Mouse (Mus musculus): ENCODE measurements around the gene Parva. TPM values are rescaled to one million over a fixed set of nuclear protein-coding genes. Genes with fewer than 3 reads are reported as not detected.
A peak's percentile ranks its signal among the peaks of the same experiment; 100 is the strongest.

The Parva gene
- polyA plus RNA-seq, 1 experiment from 2014 or later: 17.4 TPM

DNA sequence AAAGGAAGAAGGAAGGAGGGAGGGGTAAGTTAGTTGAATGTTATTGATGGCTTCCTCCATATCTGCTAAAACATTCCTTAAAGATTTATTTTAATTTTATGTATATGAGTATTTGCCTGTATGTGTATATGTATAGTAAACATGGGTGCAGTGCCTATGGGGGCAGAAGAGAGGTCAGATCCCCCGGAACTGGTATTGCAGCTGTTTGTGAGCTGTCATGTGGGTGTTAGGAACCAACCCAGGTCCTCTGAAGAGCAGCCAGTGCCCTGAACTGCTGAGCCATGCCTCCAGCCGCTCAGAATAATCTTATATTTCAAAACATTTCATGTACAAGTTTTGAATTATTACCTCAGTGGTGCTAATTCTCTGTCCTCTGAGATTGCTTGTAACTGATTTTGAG lies 63.5 kb downstream of the Parva start:
- Histone ChIP-seq H3K36me3 (ENCODE audit: control insufficient read depth, insufficient read depth, low read length) (no peaks in the 10 kb centered on the region), H3K4me3 (ENCODE audit: low read depth, low read length) (no peak overlapping the region), H3K4me1 (ENCODE audit: control insufficient read depth, insufficient read depth, low read length) (no peaks in the 10 kb centered on the region), H3K27me3 (replicated peaks; ENCODE audit: control insufficient read depth, insufficient read depth, low read length) (no peaks in the 10 kb centered on the region), H3K4me2 (ENCODE audit: low read length) (no peak overlapping the region), H3K9ac (ENCODE audit: low read length) (no peak overlapping the region), H3K9me3 (replicated peaks; ENCODE audit: control insufficient read depth, low read length) (no peaks in the 10 kb centered on the region), H3K27ac (ENCODE audit: low read depth, low read length) (no peak overlapping the region)
- WGBS: 73% methylated on average over 2 of the region's 2 CpGs
- DNase-seq (ENCODE audit: low spot score): no peak
- no peak for ATAC-seq

DNA sequence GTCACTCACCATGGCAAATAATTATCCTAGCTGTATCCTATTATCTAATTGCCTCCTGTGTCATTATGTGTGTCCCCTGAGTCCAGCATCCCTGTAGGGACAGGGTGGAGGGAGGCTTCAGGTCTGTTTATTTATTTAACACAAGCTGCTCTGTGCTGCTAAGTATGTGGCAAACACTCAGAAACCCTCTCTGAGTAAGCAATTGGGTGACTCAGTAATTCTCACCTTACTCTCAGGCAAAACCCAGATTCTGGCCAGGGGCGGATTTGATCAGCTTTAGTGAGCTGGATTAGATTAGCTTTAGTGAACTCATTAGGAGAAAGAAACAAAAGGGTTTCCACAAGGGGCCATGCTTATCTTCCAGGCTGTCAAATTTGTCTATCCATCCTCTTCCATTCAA lies 64.4 kb downstream of the Parva start:
- Histone ChIP-seq H3K36me3 (ENCODE audit: control insufficient read depth, insufficient read depth, low read length) (no peaks in the 10 kb centered on the region), H3K27me3 (replicated peaks; ENCODE audit: control insufficient read depth, insufficient read depth, low read length) (no peaks in the 10 kb centered on the region), H3K4me2 (ENCODE audit: low read length) (no peak overlapping the region), H3K27ac (ENCODE audit: low read depth, low read length) (no peak overlapping the region), H3K4me3 (ENCODE audit: low read depth, low read length) (no peak overlapping the region), H3K9ac (ENCODE audit: low read length) (no peak overlapping the region), H3K9me3 (replicated peaks; ENCODE audit: control insufficient read depth, low read length) (no peaks in the 10 kb centered on the region), H3K4me1 (ENCODE audit: control insufficient read depth, insufficient read depth, low read length) (no peaks in the 10 kb centered on the region)
- WGBS: 23% methylated on average over 1 of the region's 1 CpGs
- DNase-seq (ENCODE audit: low spot score): no peak
- ATAC-seq: no peak

DNA sequence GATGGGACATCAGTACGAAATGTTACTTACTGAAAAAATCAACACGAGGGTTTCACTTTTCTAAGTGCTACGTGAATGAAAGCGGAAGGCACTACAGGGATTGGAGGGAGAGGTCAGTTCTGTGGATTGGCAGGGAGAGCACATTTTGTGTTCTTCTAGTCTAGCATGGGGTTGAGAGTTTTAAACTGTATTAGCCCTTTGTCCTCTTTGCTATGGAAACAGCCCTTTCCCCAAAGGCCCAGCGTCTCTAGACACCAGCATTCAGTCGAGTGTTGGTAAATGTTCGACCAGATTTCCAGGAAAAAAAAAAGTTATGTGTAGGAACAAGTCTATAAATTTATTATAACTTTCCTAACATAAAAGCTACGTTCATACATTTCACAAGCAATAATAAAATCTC lies 68.6 kb downstream of the Parva start:
- Histone ChIP-seq H3K9me3 (replicated peaks; ENCODE audit: control insufficient read depth, low read length) (no peaks in the 10 kb centered on the region), H3K9ac (ENCODE audit: low read length) (no peak overlapping the region), H3K4me1 (ENCODE audit: control insufficient read depth, insufficient read depth, low read length) (0 out of 2 replicates have a peak, but pooled peaks cover 2% of the 10 kb centered on the region), H3K27me3 (replicated peaks; ENCODE audit: control insufficient read depth, insufficient read depth, low read length) (no peaks in the 10 kb centered on the region), H3K4me2 (ENCODE audit: low read length) (no peak overlapping the region), H3K27ac (ENCODE audit: low read depth, low read length) (no peak overlapping the region), H3K4me3 (ENCODE audit: low read depth, low read length) (no peak overlapping the region), H3K36me3 (ENCODE audit: control insufficient read depth, insufficient read depth, low read length) (no peaks in the 10 kb centered on the region)
- DNase-seq (ENCODE audit: low spot score) (no peak), ATAC-seq (no peak)
- 68% methylated on average over 8 of the region's 8 CpGs for WGBS

DNA sequence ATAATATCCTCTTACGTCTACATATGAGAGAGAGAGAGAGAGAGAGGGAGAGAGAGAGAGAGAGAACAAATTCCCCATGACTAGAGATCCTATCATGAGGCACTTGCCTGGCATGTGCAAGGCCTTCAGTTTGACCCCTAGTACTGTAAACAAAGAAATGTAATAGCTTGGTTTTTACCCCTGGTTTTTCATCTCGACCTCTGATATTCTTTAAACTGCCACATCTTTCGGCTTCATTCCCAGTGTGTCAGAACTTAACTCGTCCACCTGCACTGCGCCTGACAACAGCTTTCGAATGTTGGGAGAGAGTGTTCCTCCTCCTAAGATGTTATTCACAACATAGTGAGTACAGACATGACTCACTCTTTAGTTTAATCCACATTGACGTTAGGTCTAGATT lies 69.6 kb downstream of the Parva start:
- Histone ChIP-seq H3K4me3 (ENCODE audit: low read depth, low read length) (no peak overlapping the region), H3K4me1 (ENCODE audit: control insufficient read depth, insufficient read depth, low read length) (0 out of 2 replicates have a peak, but pooled peaks cover 2% of the 10 kb centered on the region), H3K9ac (ENCODE audit: low read length) (no peak overlapping the region), H3K27ac (ENCODE audit: low read depth, low read length) (no peak overlapping the region), H3K4me2 (ENCODE audit: low read length) (no peak overlapping the region), H3K9me3 (replicated peaks; ENCODE audit: control insufficient read depth, low read length) (no peaks in the 10 kb centered on the region), H3K27me3 (replicated peaks; ENCODE audit: control insufficient read depth, insufficient read depth, low read length) (no peaks in the 10 kb centered on the region), H3K36me3 (ENCODE audit: control insufficient read depth, insufficient read depth, low read length) (no peaks in the 10 kb centered on the region)
- 83% methylated on average over 7 of the region's 7 CpGs for WGBS
- ATAC-seq (no peak), DNase-seq (ENCODE audit: low spot score) (no peak)

DNA sequence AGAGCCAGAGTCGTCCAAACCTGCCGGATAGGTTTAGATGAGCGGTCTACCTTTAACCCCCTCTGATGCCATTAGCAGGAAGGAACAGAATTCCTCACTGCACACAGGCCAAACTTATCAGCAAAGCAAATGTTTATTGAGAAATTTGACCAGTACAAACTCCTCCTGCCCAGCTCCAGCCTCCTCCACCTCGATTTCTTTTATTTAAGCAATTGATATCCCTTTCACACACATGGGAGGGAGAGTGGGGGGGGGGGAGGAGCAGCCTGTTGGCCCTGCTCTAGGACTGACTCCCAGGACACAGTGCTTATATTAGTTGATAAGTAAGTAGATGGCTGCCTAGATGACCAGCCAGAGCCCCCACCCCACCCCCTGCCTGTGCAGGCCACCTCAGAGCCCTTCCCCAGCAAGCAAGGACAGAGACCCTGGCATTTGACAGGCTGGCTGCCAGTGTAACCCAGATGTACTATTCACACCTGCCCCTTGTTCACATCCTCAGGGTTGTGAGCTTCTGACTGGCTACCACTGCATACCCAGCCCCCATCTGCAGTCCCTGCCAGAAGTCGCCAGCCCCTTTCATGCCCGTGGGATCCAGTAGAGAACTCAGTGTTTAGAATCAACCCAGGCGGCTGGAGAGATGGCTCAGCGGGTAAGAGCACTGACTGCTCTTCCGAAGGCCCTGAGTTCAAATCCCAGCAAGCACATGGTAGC lies 71.4 kb downstream of the Parva start:
- H3K9ac ChIP-seq (ENCODE audit: low read length): no peak overlapping the region
- 76% methylated on average over 9 of the region's 9 CpGs for WGBS
- H3K4me1 ChIP-seq (ENCODE audit: control insufficient read depth, insufficient read depth, low read length): peaks cover 9% of the 10 kb centered on the region; the same call in 1 of the 2 replicates
- no peak overlapping the region for H3K4me2 ChIP-seq (ENCODE audit: low read length)
- H3K4me3 ChIP-seq (ENCODE audit: low read depth, low read length): no peak overlapping the region
- DNase-seq (ENCODE audit: low spot score): no peak
- H3K9me3 ChIP-seq (replicated peaks; ENCODE audit: control insufficient read depth, low read length): no peaks in the 10 kb centered on the region
- no peaks in the 10 kb centered on the region for H3K36me3 ChIP-seq (ENCODE audit: control insufficient read depth, insufficient read depth, low read length)
- no peaks in the 10 kb centered on the region for H3K27me3 ChIP-seq (replicated peaks; ENCODE audit: control insufficient read depth, insufficient read depth, low read length)
- no peak overlapping the region for H3K27ac ChIP-seq (ENCODE audit: low read depth, low read length)
- no peak for ATAC-seq

DNA sequence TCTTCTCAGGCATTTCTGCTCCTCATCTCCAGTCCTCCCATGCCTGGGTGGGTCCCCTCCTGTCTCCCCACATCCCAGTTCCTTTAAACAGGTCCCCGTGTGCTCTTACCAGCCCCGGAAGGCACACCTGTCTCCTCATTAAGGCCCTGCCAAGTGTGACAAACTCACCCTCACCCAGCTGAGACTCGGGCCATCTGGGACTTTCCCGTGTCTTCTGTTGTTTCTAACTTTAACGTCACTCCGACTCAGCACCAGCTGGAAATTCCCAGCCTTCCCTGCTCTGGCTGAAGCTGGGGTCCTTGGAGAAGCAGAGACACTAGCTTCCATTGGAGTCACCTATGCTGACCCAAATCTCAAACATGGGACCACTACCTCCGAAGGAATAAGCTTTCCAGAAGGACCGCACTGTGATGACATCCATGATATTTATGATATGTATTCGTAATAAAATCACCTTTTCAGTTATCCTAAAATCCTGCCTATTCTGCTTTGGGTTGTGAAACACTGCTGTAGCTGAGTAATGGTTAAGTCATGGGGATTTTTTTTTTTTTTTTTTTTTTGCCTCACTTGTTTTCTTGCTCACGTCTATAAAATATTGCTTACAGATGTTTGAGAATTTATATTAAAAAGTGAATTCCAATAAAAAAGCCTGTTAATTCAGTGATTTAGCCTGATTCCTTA lies 72.3 kb downstream of the Parva start:
- 58% methylated on average over 10 of the region's 10 CpGs for WGBS
- peak; percentile 53 for DNase-seq (ENCODE audit: low spot score)
- peak; percentile 47; the same call in 1 of the 2 replicates for ATAC-seq

DNA sequence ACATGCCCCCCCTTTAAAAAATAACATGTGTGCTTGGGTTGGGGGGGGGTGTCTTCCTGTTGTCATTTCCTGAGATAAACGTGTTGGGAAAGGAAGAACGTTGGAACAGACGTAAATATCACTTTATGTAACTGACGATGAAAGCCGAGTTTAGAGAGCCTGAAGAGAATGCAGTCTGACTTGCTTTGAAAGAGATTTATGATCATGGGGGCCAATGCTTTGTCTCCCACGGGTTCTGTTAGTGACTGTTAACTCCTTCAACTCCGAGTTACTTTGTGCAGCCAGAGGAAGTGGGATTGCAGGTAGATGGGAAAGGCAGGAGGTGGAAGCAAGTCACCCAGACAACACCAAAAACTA lies 72.8 kb downstream of the Parva start:
- no peak overlapping the region for H3K4me2 ChIP-seq (ENCODE audit: low read length)
- WGBS: 43% methylated on average over 7 of the region's 7 CpGs
- peaks cover 9% of the 10 kb centered on the region; the same call in 1 of the 2 replicates for H3K4me1 ChIP-seq (ENCODE audit: control insufficient read depth, insufficient read depth, low read length)
- no peak overlapping the region for H3K4me3 ChIP-seq (ENCODE audit: low read depth, low read length)
- H3K27ac ChIP-seq (ENCODE audit: low read depth, low read length): no peak overlapping the region
- no peak overlapping the region for H3K9ac ChIP-seq (ENCODE audit: low read length)
- no peaks in the 10 kb centered on the region for H3K9me3 ChIP-seq (replicated peaks; ENCODE audit: control insufficient read depth, low read length)
- ATAC-seq (no peak), DNase-seq (ENCODE audit: low spot score) (no peak)
- no peaks in the 10 kb centered on the region for H3K27me3 ChIP-seq (replicated peaks; ENCODE audit: control insufficient read depth, insufficient read depth, low read length)
- no peaks in the 10 kb centered on the region for H3K36me3 ChIP-seq (ENCODE audit: control insufficient read depth, insufficient read depth, low read length)

More for the DNA sequence above, 72.3 kb downstream of the Parva start:
- H3K9ac ChIP-seq (ENCODE audit: low read length): no peak overlapping the region
- H3K27ac ChIP-seq (ENCODE audit: low read depth, low read length): no peak overlapping the region
- peaks cover 9% of the 10 kb centered on the region; the same call in 1 of the 2 replicates for H3K4me1 ChIP-seq (ENCODE audit: control insufficient read depth, insufficient read depth, low read length)
- no peaks in the 10 kb centered on the region for H3K36me3 ChIP-seq (ENCODE audit: control insufficient read depth, insufficient read depth, low read length)
- H3K4me2 ChIP-seq (ENCODE audit: low read length): no peak overlapping the region
- no peak overlapping the region for H3K4me3 ChIP-seq (ENCODE audit: low read depth, low read length)
- H3K9me3 ChIP-seq (replicated peaks; ENCODE audit: control insufficient read depth, low read length): no peaks in the 10 kb centered on the region
- H3K27me3 ChIP-seq (replicated peaks; ENCODE audit: control insufficient read depth, insufficient read depth, low read length): no peaks in the 10 kb centered on the region

DNA sequence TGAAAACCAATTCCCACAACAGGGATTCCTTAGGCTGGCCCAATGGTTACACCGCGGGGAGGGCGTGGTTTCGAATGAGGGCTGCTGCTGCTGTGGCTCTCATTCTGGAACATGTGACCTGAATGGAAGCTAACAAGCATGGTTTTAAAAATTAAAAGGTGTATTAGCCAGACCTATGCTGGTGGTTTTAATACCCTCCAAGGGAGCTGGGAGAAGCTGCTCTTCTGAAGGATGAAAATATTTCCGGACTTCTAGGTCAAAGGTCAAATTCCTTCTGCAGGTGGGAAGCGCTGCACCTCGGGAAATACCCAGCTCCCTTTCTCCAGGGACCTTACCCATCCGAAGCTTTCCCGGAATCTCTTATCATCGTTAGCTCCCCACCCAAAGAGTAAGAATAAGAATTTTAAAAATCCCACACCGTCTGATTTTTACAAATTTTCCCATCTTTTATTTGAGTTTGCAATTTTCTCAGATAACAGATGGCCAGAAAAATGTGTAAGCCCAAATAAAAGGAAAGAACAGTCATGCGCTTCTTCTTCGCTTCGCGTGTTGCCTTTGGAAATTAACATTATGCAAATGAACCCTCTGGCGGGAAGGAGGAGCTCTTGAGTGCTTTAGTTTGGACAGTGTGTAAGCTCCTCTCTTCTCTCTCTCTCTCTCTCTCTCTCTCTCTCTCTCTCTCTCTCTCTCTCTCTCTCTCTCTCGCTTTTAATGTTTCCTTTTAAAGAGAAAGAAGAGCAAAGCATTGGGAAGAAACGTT lies 74.9 kb downstream of the Parva start:
- Histone ChIP-seq H3K4me1 (ENCODE audit: control insufficient read depth, insufficient read depth, low read length) (peaks cover 9% of the 10 kb centered on the region; the same call in 1 of the 2 replicates), H3K4me3 (ENCODE audit: low read depth, low read length) (no peak overlapping the region), H3K27me3 (replicated peaks; ENCODE audit: control insufficient read depth, insufficient read depth, low read length) (no peaks in the 10 kb centered on the region), H3K9me3 (replicated peaks; ENCODE audit: control insufficient read depth, low read length) (no peaks in the 10 kb centered on the region), H3K27ac (ENCODE audit: low read depth, low read length) (no peak overlapping the region), H3K9ac (ENCODE audit: low read length) (no peak overlapping the region), H3K4me2 (ENCODE audit: low read length) (peak overlapping the region; percentile 33), H3K36me3 (ENCODE audit: control insufficient read depth, insufficient read depth, low read length) (no peaks in the 10 kb centered on the region)
- 21% methylated on average over 17 of the region's 18 CpGs for WGBS
- ATAC-seq (peak; percentile 81), DNase-seq (ENCODE audit: low spot score) (peak; percentile 90)
